Mouse (Mus musculus): ENCODE results near the gene Klhl12.
"Not testable (repeated sequence)": the region's sequence is repeated elsewhere in the genome, so short reads cannot be mapped to it uniquely, and the experiment has no call there.

Klhl12 gene

DNA sequence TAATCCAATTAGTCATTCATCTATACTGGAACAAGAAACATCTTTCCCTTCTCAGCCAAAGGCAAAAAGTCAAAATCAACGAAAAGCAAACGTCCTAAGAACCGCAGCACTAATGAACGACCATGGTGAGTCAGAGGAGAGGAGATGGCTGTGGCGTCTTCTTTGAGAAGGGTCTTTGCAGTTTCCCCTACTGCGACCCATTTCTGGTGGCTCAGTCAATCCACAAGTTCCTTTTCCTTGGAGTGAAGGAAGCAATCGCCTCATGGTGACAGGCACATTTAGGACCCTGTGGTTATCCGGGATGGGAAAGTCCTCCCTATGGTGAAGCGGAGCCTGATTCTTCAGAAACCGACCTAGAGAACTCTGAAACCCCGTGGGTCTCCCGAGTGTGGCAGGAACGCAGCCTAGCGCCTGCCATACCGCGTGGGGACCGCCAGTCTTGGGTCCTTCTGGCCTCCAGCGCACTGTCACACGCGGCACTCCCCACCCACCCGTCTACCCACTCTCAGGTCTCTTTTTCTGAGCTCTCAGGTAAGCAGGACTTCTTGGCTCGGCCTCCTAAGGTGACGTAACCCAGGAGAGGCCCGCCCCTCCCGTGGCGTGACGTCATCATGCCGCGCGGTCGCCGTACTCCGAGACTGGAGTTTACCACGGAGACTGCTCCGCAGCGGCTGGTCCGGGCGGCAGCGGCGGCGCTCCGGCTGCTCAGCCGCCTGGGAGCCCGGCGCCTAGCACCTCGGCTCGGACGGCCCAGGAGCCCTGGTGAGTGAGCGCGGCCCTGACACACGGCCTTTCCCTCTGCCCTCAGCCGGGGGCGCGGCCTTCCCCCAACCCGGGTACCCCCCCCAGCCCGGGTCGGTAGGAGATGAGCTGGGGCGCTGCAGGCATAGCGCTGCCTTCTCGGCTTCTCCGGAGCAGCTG is at the start of gene Klhl12:
Gene Klhl12 (plus strand): TSS at position 628 of the 921 bp plus-strand sequence.
- DNase-seq: peak; percentile 93

- DNase-seq: no peak
Observed at GRCm38 (mm10) chr1:134406414-134406771, 48.9 kb upstream of the Klhl12 start.

DNA sequence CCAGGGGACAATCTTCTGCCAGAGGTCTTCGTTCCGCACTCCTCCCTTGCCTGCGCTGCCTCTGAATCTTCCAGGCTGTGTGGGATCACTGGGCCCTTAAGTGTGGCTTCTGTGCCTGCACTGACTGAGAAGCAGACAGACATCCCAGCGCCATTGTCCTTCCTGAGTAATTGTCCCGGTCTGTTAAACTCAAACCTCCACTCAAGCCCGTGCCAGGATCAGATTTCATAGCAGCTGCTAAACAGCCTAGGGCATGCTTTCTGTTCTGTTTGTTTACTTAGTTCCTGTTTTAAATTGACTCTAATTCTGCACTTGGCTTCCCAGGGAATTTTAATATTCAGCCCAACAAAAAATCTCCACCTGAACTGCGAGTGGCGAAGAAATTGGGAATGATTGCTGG is 47.3 kb upstream of the Klhl12 start:
- DNase-seq: no peak

DNA sequence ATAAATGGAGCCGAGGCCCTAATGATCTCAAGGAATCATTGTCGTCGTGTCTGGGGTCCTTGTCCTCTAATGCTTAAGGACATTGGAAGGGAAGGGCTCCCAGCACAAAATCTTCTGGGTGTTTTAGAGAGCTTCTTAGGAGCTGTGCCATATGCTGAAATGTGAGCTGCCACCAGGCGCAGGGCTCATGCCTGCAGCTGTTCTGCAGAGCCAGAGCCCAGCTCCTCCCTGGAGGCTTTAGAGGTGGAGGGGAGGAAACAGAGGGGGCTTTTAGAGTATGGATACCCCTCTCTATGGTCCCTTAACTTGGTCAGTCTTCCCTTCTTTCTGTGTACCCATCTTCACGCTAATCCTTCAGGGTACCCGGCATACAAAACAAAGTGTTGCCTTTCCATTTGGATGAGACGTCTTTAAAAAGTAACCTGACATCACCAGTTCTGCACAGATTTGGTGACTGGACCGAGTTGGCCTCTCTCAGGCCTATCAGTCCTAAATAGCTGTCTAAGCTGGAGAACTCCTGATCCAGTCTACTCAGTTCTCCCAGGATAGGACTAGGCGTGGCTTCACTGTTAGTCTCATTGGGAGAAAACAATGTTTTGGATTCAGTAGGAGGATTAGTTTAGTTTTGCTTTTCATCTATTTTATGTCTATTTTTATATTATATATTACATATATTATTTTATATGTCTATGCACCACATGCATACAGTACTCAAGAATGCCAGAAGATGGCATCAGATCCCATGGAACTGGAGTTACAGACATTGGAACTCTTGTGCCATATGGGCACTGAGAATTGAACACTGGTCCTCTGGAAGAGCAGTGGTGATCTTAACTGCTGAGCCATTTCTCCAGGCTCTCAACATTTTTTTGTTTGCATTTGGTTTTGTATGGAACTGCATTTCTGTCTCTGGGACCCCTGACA is 43.4 kb upstream of the Klhl12 start:
- DNase-seq: no peak

GRCm38 (mm10) chr1:134414038-134414437 is 41.3 kb upstream of the Klhl12 start:
- DNase-seq: no peak

GRCm38 (mm10) chr1:134414501-134415167 is 40.7 kb upstream of the Klhl12 start:
- no peak for DNase-seq

- DNase-seq: peak; percentile 98
Observed at GRCm38 (mm10) chr1:134415168-134415831, 40.0 kb upstream of the Klhl12 start, which contains the start of gene Adipor1. Gene Adipor1 (plus strand): TSS chr1:134415378.

- no peak for DNase-seq
Observed at GRCm38 (mm10) chr1:134418414-134418975, 36.8 kb upstream of the Klhl12 start.

DNA sequence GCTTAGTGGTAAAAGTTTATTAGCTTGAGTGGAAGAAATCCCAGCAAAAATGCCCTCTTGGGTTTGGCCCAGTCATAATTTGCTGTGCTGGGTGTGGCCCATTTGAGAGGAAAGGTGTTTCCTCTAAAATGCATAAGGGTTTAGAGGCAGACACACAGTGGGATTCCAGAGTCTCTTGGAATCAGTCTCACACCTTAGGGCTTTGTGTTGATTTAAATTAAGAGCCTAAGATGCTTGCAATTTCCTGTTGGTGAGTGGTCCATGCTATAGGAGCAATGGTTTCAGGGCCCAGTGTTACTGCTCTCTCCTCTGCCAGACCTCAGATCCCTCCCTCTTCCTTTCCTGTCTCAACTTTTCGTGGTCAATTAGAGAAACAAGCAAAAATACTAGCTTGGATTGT is 36.2 kb upstream of the Klhl12 start:
- no peak for DNase-seq

- DNase-seq: no peak
Observed at GRCm38 (mm10) chr1:134419751-134420458, 35.4 kb upstream of the Klhl12 start.

DNA sequence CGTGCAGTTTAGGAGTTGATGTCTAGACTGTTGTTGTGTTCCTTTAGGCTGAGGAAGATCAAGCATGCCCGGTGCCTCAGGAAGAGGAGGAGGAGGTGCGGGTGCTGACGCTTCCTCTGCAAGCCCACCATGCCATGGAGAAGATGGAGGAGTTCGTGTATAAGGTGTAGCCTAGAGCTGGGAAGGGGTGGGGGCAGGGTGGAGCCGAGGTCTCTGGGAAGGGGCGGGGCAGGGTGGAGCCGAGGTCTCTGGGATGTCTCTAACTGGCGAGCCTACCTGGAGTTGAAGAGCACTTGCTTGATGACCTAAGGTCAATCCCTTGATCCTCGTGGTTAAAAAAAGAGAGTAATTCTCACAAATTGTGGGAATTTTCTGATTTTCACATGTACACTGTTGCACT is 31.4 kb upstream of the Klhl12 start:
- DNase-seq: no peak

GRCm38 (mm10) chr1:134426289-134426688 is 29.0 kb upstream of the Klhl12 start:
- DNase-seq: no peak

GRCm38 (mm10) chr1:134433002-134433401 is 22.3 kb upstream of the Klhl12 start:
- DNase-seq: no peak

DNA sequence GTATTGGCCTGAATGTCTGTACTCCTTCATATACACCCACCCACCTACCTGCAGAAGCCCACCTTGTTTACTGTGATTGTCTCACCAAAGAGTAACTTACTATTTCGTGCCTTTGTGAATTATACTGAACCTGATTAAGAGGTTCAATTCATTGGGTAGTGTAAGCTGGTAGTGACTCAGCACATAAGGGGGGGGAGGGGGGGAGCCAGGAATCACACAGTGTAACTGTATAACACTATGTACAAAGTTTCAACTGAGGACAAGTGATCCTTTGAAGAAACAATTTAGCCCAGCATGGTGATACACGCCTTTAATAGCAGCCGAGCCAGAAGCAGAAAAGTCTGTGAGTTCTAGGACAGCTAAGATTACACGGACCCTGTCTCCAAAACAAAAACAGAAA is 21.9 kb upstream of the Klhl12 start:
- no peak for DNase-seq

- DNase-seq: peak; percentile 26
Observed at GRCm38 (mm10) chr1:134435414-134435813, 19.9 kb upstream of the Klhl12 start.

DNA sequence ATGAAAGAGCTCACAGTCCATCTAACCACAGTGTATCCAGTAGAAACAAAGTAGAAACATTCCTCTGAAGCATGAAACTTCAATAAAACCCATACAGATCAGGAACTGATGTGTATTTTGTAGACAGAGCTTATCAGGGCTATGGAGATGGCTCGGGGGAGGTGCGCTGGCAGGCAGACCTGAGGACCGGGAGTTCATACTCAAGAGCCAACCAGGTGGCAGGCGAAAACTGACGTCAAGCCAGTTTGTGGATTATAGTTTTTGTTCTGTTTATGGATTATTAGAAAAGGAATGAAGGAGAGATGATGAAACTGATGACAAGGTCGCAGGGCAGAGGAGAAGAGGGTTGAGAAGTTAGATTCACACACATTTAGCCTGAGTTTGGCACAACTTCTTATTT is 14.9 kb upstream of the Klhl12 start:
- DNase-seq: no peak

DNA sequence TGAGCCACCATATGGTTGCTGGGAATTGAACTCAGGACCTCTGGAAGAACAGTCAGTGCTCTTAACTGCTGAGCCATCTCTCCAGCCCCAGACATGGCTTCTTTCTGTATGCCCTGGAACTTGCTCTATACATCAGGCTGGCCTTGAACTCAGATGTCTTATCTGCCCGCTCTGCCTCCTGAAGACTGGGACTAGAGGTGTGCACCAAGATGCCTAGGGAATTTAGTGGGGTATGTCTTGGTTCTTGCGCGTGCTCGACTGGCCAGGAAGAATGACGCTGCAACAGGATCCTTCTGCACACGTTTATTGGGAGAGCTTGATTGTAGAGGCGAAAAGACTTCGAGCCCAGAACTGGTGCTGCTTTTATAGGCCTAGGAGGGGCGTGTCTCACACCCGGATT is 13.6 kb upstream of the Klhl12 start:
- not testable (repeated sequence) for DNase-seq

DNA sequence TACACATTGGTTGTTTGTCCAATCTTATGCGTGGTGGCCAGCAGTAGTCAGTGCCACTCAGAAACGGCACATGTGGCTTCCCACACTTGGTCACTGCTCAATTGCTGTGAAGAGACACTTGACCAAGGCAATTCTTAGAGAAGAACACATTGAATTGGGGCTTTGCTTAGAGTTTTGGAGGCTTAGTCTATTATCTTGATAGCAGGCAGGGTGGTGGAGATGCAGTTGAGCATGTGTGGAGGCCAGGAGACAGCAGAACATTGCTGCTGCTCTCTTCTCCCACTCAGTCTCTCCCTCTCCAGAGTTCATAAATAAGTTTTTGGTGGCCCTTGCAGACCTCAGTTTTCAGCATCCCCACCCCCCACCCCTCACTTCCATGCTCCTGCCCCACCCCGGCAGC is 12.9 kb upstream of the Klhl12 start:
- no peak for DNase-seq

- not testable (repeated sequence) for DNase-seq
Observed at GRCm38 (mm10) chr1:134443288-134443687, 12.0 kb upstream of the Klhl12 start.

DNA sequence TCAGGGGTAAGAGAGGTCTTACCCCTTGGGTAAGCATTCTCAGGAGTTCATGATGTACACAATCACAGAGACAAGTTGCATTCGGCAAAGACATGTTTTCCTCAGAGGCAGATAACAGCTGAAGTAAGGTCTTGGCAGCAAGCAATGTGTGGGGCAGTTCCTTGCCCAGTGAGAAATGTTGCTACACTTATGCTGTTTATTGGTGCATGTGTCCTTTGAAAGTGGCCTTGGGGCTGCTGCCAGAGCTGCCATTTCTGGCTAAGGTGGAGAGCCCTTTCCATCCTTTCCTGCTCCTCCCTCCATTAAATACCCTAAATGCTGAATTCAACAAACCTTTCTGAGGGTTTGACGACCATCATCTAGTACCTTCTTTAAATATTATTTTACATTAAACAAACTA is 9.9 kb upstream of the Klhl12 start:
- no peak for DNase-seq

DNA sequence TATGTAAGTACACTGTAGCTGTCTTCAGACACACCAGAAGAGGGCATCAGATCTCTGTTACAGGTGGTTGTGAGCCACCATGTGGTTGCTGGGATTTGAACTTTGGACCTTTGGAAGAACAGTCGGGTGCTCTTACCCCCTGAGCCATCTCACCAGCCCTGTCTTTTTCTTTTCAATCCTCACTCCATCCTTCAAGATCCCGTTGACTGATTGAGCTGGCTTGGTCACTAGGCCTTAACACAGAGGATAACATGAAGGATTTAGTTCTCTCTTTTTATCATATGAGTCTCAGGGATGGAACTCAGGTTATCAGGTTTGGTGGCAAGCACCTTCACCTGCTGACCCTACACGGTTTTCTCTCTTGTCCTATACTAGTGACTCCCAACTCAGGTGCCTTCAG is 6.8 kb upstream of the Klhl12 start:
- not testable (repeated sequence) for DNase-seq
